Mouse (Mus musculus): ENCODE results near the gene Fmo5. TPM values are rescaled to one million over a fixed set of nuclear protein-coding genes. Genes with fewer than 3 reads are reported as not detected.

Gene Fmo5
- polyA plus RNA-seq, 1 experiment from 2014 or later = 1.9 TPM

- Histone ChIP-seq H3K4me3 (no peak overlapping the region), H3K9me3 (no peaks in the 10 kb centered on the region), H3K36me3 (no peaks in the 10 kb centered on the region), H3K4me1 (no peaks in the 10 kb centered on the region), H3K27me3 (ENCODE audit: insufficient read depth, poor library complexity, severe bottlenecking) (no peaks in the 10 kb centered on the region), H3K27ac (no peak overlapping the region)
- WGBS = 80% methylated on average over 9 of the region's 9 CpGs
- no peak for DNase-seq (ENCODE audit: low spot score)
Observed at GRCm38 (mm10) chr3:97642001-97642400, 13.4 kb downstream of the Fmo5 start.

DNA sequence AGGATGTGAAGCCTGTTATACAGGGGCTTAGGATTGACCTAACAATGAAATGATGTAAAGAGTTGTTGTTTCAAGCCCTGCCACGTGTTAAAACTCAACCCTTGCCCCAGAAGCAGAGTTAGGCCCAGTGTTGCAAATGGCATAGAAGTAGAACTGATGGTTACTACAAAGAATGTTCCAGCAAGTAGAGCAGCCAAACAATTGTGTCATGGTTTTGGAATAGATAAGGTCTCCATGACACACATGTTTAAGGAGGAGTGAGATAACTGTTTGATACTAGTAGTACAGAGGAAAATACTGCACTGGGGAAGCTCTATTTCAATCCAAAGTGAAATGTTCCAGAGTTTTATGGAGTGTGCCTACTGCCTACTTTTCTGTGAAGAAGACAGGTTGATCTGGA, 19.9 kb downstream of the Fmo5 start:
- peaks cover 20% of the 10 kb centered on the region for H3K4me1 ChIP-seq
- H3K36me3 ChIP-seq = no peaks in the 10 kb centered on the region
- DNase-seq (ENCODE audit: low spot score) = no peak
- WGBS = 43% methylated on average over 1 of the region's 1 CpGs
- no peak overlapping the region for H3K27ac ChIP-seq
- H3K9me3 ChIP-seq = no peaks in the 10 kb centered on the region
- no peaks in the 10 kb centered on the region for H3K27me3 ChIP-seq (ENCODE audit: insufficient read depth, poor library complexity, severe bottlenecking)
- no peak overlapping the region for H3K4me3 ChIP-seq

GRCm38 (mm10) chr3:97649022-97649421, 20.4 kb downstream of the Fmo5 start:
- H3K4me1 ChIP-seq = peaks cover 20% of the 10 kb centered on the region
- H3K9me3 ChIP-seq = no peaks in the 10 kb centered on the region
- H3K27me3 ChIP-seq (ENCODE audit: insufficient read depth, poor library complexity, severe bottlenecking) = no peaks in the 10 kb centered on the region
- H3K36me3 ChIP-seq = no peaks in the 10 kb centered on the region
- WGBS = 78% methylated on average over 3 of the region's 3 CpGs
- H3K4me3 ChIP-seq = no peak overlapping the region
- no peak for DNase-seq (ENCODE audit: low spot score)
- no peak overlapping the region for H3K27ac ChIP-seq

- no peak overlapping the region for H3K4me3 ChIP-seq
Observed at GRCm38 (mm10) chr3:97649469-97649868, 20.9 kb downstream of the Fmo5 start.

GRCm38 (mm10) chr3:97651604-97652003, 23.0 kb downstream of the Fmo5 start:
- Histone ChIP-seq H3K27me3 (ENCODE audit: insufficient read depth, poor library complexity, severe bottlenecking) (no peaks in the 10 kb centered on the region), H3K27ac (peak overlapping the region; percentile 87), H3K9me3 (no peaks in the 10 kb centered on the region), H3K4me3 (peak overlapping the region; percentile 39), H3K4me1 (peaks cover 31% of the 10 kb centered on the region), H3K36me3 (no peaks in the 10 kb centered on the region)
- no peak for DNase-seq (ENCODE audit: low spot score)
- WGBS = 39% methylated on average over 10 of the region's 10 CpGs

More at GRCm38 (mm10) chr3:97649469-97649868, 20.9 kb downstream of the Fmo5 start:
- H3K4me1 ChIP-seq = peaks cover 20% of the 10 kb centered on the region
- WGBS = 80% methylated on average over 6 of the region's 6 CpGs
- no peak overlapping the region for H3K27ac ChIP-seq
- H3K9me3 ChIP-seq = no peaks in the 10 kb centered on the region
- H3K27me3 ChIP-seq (ENCODE audit: insufficient read depth, poor library complexity, severe bottlenecking) = no peaks in the 10 kb centered on the region
- no peaks in the 10 kb centered on the region for H3K36me3 ChIP-seq
- DNase-seq (ENCODE audit: low spot score) = no peak

DNA sequence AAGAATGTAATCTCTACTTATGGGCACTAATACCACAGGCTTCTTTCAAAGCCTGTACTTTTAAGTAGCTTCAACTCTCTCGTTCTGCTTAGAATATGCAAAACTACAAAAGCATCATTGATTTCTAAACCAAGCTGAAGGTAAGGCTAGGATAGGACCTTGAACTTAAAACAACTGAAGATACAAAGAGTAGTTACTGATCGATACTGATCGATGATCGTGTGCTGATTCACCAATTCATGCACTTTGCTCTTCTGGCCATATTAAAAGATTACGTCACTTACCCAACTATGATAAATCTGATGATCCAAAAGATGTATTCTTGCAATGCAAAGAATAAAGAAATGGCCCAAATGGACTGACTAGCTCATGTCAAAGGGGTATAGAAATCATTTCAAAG, 25.2 kb downstream of the Fmo5 start:
- Histone ChIP-seq H3K4me1 (peaks cover 43% of the 10 kb centered on the region), H3K27me3 (ENCODE audit: insufficient read depth, poor library complexity, severe bottlenecking) (no peaks in the 10 kb centered on the region), H3K36me3 (no peaks in the 10 kb centered on the region), H3K27ac (no peak overlapping the region), H3K9me3 (no peaks in the 10 kb centered on the region), H3K4me3 (no peak overlapping the region)
- 82% methylated on average over 5 of the region's 5 CpGs for WGBS
- no peak for DNase-seq (ENCODE audit: low spot score)

DNA sequence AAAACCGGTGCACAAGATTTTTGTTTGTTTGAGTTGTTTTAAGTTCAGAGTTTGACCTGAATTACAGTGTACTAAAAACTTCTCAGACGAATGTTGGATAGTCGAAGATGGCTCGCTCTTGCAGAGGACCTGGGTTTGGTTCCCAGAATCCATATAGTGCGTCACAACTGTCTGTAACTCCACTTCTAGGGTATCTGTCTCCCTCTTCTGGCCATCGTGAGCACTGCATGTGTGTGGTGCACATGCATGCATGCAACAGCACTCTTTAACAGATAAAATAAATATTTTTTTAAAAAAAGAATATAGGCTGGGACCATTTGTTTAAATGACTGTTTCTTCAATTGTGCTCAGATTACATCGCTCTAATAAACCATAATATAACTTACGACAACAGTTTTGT, 26.3 kb downstream of the Fmo5 start:
- no peak overlapping the region for H3K4me3 ChIP-seq
- DNase-seq (ENCODE audit: low spot score) = no peak
- no peaks in the 10 kb centered on the region for H3K9me3 ChIP-seq
- 83% methylated on average over 8 of the region's 8 CpGs for WGBS
- no peaks in the 10 kb centered on the region for H3K36me3 ChIP-seq
- no peak overlapping the region for H3K27ac ChIP-seq
- H3K27me3 ChIP-seq (ENCODE audit: insufficient read depth, poor library complexity, severe bottlenecking) = no peaks in the 10 kb centered on the region
- H3K4me1 ChIP-seq = peaks cover 54% of the 10 kb centered on the region

DNA sequence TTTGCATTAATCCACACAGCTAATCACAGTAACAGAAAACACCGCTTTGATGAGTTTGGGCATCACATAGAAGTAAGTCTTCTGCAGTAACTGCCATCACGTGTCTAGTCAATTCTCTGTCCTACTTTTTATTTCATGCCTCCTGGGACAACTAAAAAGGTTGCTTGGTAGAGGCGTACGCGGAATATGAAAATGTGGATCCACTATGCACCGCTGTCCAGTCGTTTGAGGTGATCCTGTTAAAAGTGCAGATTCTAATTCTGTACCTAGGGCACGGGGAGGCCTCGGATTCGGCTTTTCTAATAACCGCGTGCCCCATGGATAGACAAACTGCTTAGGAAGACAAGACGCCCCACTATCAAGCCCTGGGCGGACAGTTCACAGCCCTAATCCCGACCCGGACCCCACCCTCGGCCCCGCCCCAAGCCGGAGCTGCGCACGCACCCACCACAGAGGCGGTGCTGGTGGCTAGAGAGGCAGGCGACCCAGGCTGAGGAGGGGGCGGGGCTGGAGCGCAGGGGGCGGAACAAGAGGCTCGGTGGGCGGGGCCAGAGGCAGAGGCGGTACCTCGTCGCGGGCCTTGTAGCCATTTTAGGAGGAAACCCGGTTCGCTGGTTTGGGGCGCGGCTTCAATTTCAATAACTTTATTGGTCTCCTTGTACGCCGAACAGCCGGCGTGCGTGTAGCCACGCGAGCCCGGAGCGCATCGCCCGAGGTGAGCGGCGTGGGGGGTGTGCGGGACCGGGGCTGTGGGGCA, 29.2 kb downstream of the Fmo5 start, which contains the start of gene Prkab2:
Prkab2 (plus strand) TSS at position 539 of the 757 bp plus-strand sequence.
- 2% methylated on average over 51 of the region's 51 CpGs for WGBS
- DNase-seq (ENCODE audit: low spot score) = peak; percentile 99
- Histone ChIP-seq H3K36me3 (peaks cover 7% of the 10 kb centered on the region), H3K27ac (peak within 1 kb of the TSS; percentile 96), H3K4me1 (peaks cover 44% of the 10 kb centered on the region), H3K9me3 (no peaks in the 10 kb centered on the region), H3K27me3 (ENCODE audit: insufficient read depth, poor library complexity, severe bottlenecking) (no peaks in the 10 kb centered on the region), H3K4me3 (peak within 1 kb of the TSS; percentile 87)

DNA sequence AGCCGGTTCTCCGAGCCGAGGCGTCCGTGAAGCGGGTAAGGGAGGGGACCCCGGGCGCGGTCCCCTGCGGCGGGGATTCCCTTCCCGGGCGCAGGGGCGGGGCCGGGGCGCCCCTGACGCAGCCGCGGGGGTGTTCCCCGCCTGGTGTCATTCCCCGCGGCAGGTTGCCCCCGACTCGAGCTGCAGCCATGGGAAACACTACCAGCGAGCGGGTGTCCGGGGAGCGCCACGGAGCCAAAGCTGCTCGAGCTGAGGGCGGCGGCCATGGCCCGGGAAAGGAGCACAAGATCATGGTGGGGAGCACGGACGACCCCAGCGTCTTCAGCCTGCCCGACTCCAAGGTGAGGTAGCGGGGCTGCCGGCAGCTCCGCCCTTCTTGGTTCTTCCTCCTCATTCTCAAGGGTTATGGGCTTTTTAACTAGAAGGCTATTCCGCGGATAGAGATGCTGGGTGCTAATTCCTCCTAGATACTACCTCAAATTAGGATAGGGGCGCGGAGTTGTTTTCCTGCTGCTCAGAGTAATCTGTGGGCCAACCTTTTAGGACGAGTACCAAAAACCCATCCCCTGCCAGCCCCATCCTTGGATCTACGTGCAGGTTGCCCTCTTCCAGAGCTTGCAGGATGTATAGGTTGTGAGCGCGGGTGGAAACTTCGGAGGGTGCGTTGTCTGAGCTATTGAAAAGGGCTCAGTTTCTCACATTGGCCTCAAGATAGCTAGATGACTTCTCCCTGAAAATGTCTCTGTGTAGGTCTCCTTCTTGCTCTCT, 30.0 kb downstream of the Fmo5 start:
- Histone ChIP-seq H3K9me3 (no peaks in the 10 kb centered on the region), H3K4me1 (peaks cover 41% of the 10 kb centered on the region), H3K4me3 (peak overlapping the region; percentile 87), H3K36me3 (peaks cover 14% of the 10 kb centered on the region), H3K27me3 (ENCODE audit: insufficient read depth, poor library complexity, severe bottlenecking) (no peaks in the 10 kb centered on the region), H3K27ac (peak overlapping the region; percentile 96)
- peak; percentile 90 for DNase-seq (ENCODE audit: low spot score)
- WGBS = under 1% methylated on average over 50 of the region's 50 CpGs

- Histone ChIP-seq H3K27me3 (ENCODE audit: insufficient read depth, poor library complexity, severe bottlenecking) (no peaks in the 10 kb centered on the region), H3K4me1 (peaks cover 41% of the 10 kb centered on the region), H3K9me3 (no peaks in the 10 kb centered on the region), H3K27ac (peak overlapping the region; percentile 96; the same call in 1 of the 2 replicates), H3K36me3 (peaks cover 25% of the 10 kb centered on the region), H3K4me3 (peak overlapping the region; percentile 12)
- no peak for DNase-seq (ENCODE audit: low spot score)
- 80% methylated on average over 7 of the region's 7 CpGs for WGBS
Observed at GRCm38 (mm10) chr3:97659746-97660145, 31.1 kb downstream of the Fmo5 start.

GRCm38 (mm10) chr3:97661206-97661605, 32.6 kb downstream of the Fmo5 start:
- no peak for DNase-seq (ENCODE audit: low spot score)
- no peaks in the 10 kb centered on the region for H3K27me3 ChIP-seq (ENCODE audit: insufficient read depth, poor library complexity, severe bottlenecking)
- whole genome bisulfite sequencing = 57% methylated on average over 8 of the region's 8 CpGs
- H3K27ac ChIP-seq = no peak overlapping the region
- peaks cover 38% of the 10 kb centered on the region for H3K4me1 ChIP-seq
- H3K4me3 ChIP-seq = no peak overlapping the region
- no peaks in the 10 kb centered on the region for H3K9me3 ChIP-seq
- H3K36me3 ChIP-seq = peaks cover 30% of the 10 kb centered on the region

GRCm38 (mm10) chr3:97665525-97665924, 36.9 kb downstream of the Fmo5 start:
- Histone ChIP-seq H3K36me3 (peaks cover 63% of the 10 kb centered on the region), H3K9me3 (no peaks in the 10 kb centered on the region), H3K27me3 (ENCODE audit: insufficient read depth, poor library complexity, severe bottlenecking) (no peaks in the 10 kb centered on the region), H3K4me3 (no peak overlapping the region), H3K27ac (0 out of 2 replicates have a peak overlapping the region, but pooled peaks have one; percentile 57), H3K4me1 (peaks cover 33% of the 10 kb centered on the region)
- DNase-seq (ENCODE audit: low spot score) = no peak
- WGBS = 77% methylated on average over 9 of the region's 9 CpGs

DNA sequence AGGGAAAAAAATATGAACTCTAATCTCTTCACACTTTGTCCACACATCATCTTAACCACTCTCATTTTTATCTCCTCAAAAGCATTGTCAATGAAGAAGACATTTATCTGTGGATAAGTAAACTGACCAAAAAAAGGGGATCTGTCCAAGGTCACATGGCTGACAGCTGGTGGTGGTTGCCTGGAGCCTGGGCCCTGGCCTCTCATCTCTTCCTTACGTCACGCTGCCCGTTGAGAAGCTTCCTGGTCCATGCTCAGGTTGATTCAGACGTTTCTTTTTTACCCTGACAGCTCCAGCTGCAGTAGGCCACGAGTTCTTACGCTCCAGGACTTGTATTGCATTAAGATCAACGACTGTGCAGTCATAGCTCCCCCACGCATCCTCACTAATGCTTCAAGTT, 37.5 kb downstream of the Fmo5 start:
- H3K4me3 ChIP-seq = no peak overlapping the region
- peaks cover 34% of the 10 kb centered on the region for H3K4me1 ChIP-seq
- no peaks in the 10 kb centered on the region for H3K9me3 ChIP-seq
- WGBS = 52% methylated on average over 8 of the region's 8 CpGs
- H3K27me3 ChIP-seq (ENCODE audit: insufficient read depth, poor library complexity, severe bottlenecking) = no peaks in the 10 kb centered on the region
- DNase-seq (ENCODE audit: low spot score) = no peak
- H3K27ac ChIP-seq = peak overlapping the region; percentile 57; the same call in 1 of the 2 replicates
- H3K36me3 ChIP-seq = peaks cover 68% of the 10 kb centered on the region
